Mouse (Mus musculus) liver, adult 2 months (tissue): ENCODE results near the gene Tdp2. TPM values are rescaled to one million over a fixed set of nuclear protein-coding genes. Genes with fewer than 3 reads are reported as not detected.
A peak's percentile ranks its signal among the peaks of the same experiment; 100 is the strongest.

Experiments
- DNase-seq: peaks from one replicate; pipeline ENCODE4 v3.0.0-alpha.2; 2011; ENCODE audit warnings: low read depth, low spot score; ENCODE audit errors: extremely low read depth
- H3K27ac ChIP-seq: fragments of 200-500 bp; replicated peaks from 2 replicates; pipeline ENCODE4 v1.5.1; 2012; ENCODE audit warnings: low read depth, mild to moderate bottlenecking, control low read depth, inconsistent platforms, low read length; ENCODE audit not compliant: insufficient read depth
- H3K27me3 ChIP-seq: fragments of 200-500 bp; 2 replicates; pipeline ENCODE4 v1.6.1; 2012; ENCODE audit warnings: mild to moderate bottlenecking, moderate library complexity, low read length, inconsistent platforms; ENCODE audit not compliant: control insufficient read depth, insufficient read depth
- H3K36me3 ChIP-seq: fragments of 200-500 bp; 2 replicates; pipeline ENCODE4 v1.6.1; 2012; ENCODE audit warnings: low read length, inconsistent platforms; ENCODE audit not compliant: control insufficient read depth, insufficient read depth
- H3K4me1 ChIP-seq: fragments of 200-500 bp; 2 replicates; pipeline ENCODE4 v1.6.1; 2011; ENCODE audit warnings: low read length; ENCODE audit not compliant: control insufficient read depth, insufficient read depth
- H3K4me3 ChIP-seq: fragments of 200-500 bp; 2 replicates; pipeline ENCODE4 v1.5.1; 2011; ENCODE audit warnings: low read depth, mild to moderate bottlenecking, control low read depth, low read length, moderate library complexity; ENCODE audit not compliant: insufficient read depth
- H3K79me2 ChIP-seq: fragments of 200-500 bp; 2 replicates; pipeline ENCODE4 v1.6.1; 2012; ENCODE audit warnings: inconsistent platforms, mild to moderate bottlenecking, low read length, moderate library complexity; ENCODE audit not compliant: control insufficient read depth, insufficient read depth
- H3K9ac ChIP-seq: fragments of 200-500 bp; 2 replicates; pipeline ENCODE4 v1.6.1; 2012; ENCODE audit warnings: low read depth, mild to moderate bottlenecking, control low read depth, inconsistent platforms, low read length
- CTCF ChIP-seq: fragments of 200-500 bp; IDR thresholded peaks from 2 replicates; pipeline ENCODE4 v1.5.1; 2011; ENCODE audit warnings: low read depth, low read length, control low read depth
- POLR2A ChIP-seq: fragments of 200-500 bp; IDR thresholded peaks from 2 replicates; pipeline ENCODE4 v1.6.1; 2011; ENCODE audit warnings: low read length, control low read depth; ENCODE audit not compliant: insufficient read depth; ENCODE audit errors: extremely low read depth
- WGBS: fragments of 180-500 bp; shearing (Covaris S2); methylation state at CpG from one replicate; pipeline ENCODE4 v1.1.7; 2018; 5-methylcytosine and 5-hydroxymethylcytosine counted together
- polyA plus RNA-seq: library from polyadenylated mRNA; depleted of rRNA; stranded (reverse); fragments of >200 nt; gene quantifications from 2 replicates; pipeline ENCODE4 v1.2.3, GENCODE M21; 2012; rRNA removed
- total RNA-seq: library from RNA; depleted of rRNA; stranded (reverse); fragments of >200 nt; gene quantifications from 2 replicates; pipeline ENCODE4 v1.2.3, GENCODE M21; 2014; rRNA removed

Tdp2 gene
- 28.9 and 29.4 TPM in 2 replicates for total RNA-seq
- polyA plus RNA-seq, result 18.5 and 18.6 TPM in 2 replicates

GRCm38 (mm10) chr13:24831353-24832130, at the start of gene Tdp2, which contains the start of gene Acot13:
TSS of gene Tdp2 (plus strand) at chr13:24831679.
TSS of gene Acot13 (minus strand) at chr13:24831540.
- Histone ChIP-seq H3K27me3 (no peaks in the 10 kb centered on the region), H3K4me3 (peak within 1 kb of the TSS; percentile 79), H3K27ac (peak within 1 kb of the TSS; percentile 72), H3K4me1 (peaks cover 11% of the 10 kb centered on the region), H3K9ac (peak within 1 kb of the TSS; percentile 88), H3K79me2 (peaks cover 13% of the 10 kb centered on the region; the same call in 1 of the 2 replicates), H3K36me3 (peaks cover 4% of the 10 kb centered on the region; the same call in 1 of the 2 replicates)
- TF ChIP-seq POLR2A (peak; percentile 90), CTCF (no peak)
- peak; percentile 88 for DNase-seq
- under 1% methylated on average over 89 of the region's 90 CpGs for WGBS

DNA sequence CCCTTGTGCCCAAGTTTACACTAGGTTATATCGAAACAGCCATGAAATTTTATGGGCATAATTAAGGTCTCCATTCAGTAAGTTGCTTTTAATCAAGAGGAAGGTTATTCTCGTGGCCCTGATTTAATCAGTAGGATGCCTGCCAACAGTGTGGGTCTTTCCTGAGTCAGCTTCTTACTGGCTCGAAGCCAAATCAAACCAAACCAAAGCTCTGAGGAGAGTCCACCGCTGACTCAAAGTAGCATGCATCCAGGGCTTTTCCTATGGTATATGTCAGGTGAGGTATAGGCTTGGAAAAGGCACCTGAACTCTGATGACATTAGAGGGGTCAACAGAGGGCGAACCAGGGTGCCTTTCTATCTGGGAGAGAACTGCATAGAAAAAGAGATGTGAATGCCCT, 49.6 kb upstream of the Tdp2 start:
- Histone ChIP-seq H3K27me3 (no peaks in the 10 kb centered on the region), H3K79me2 (no peaks in the 10 kb centered on the region), H3K4me3 (no peak overlapping the region), H3K9ac (no peak overlapping the region), H3K36me3 (no peaks in the 10 kb centered on the region), H3K27ac (no peak overlapping the region), H3K4me1 (no peaks in the 10 kb centered on the region)
- 60% methylated on average over 5 of the region's 5 CpGs for WGBS
- no peak for DNase-seq
- no peak for TF ChIP-seq CTCF
- no peak for TF ChIP-seq POLR2A

GRCm38 (mm10) chr13:24786014-24786490, 45.4 kb upstream of the Tdp2 start:
- WGBS, result 75% methylated on average over 11 of the region's 11 CpGs
- Histone ChIP-seq H3K4me1 (no peaks in the 10 kb centered on the region), H3K9ac (no peak overlapping the region), H3K79me2 (no peaks in the 10 kb centered on the region), H3K4me3 (no peak overlapping the region), H3K27me3 (no peaks in the 10 kb centered on the region), H3K36me3 (no peaks in the 10 kb centered on the region), H3K27ac (no peak overlapping the region)
- DNase-seq, result no peak
- TF ChIP-seq CTCF, result no peak
- TF ChIP-seq POLR2A, result no peak

DNA sequence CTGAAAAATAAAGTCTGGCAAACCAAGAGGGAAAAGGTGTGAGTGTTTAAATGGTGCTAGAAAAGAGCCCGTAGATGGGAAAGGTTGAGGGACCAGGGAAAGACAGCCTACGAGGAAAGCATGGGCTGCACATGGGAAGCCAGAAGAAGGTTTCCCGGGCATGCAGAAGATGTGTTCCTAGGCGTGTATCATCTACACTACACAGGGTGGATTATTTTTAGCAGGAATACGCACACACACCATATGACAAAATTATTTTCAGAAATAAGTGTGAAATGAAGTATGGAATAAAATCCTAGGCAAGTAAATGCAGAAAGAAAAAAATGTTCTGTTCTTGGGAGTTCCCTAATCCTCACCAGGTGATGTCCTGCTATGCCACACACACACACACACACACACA, 44.0 kb upstream of the Tdp2 start:
- 93% methylated on average over 5 of the region's 5 CpGs for WGBS
- TF ChIP-seq POLR2A (no peak), CTCF (no peak)
- H3K4me1 ChIP-seq, result peaks cover 7% of the 10 kb centered on the region
- H3K27ac ChIP-seq, result no peak overlapping the region
- H3K4me3 ChIP-seq, result no peak overlapping the region
- DNase-seq, result no peak
- no peaks in the 10 kb centered on the region for H3K79me2 ChIP-seq
- no peak overlapping the region for H3K9ac ChIP-seq
- H3K27me3 ChIP-seq, result no peaks in the 10 kb centered on the region
- H3K36me3 ChIP-seq, result no peaks in the 10 kb centered on the region

- H3K36me3 ChIP-seq, result no peaks in the 10 kb centered on the region
- peaks cover 7% of the 10 kb centered on the region for H3K4me1 ChIP-seq
- no peak overlapping the region for H3K9ac ChIP-seq
- TF ChIP-seq POLR2A (no peak), CTCF (no peak)
- H3K27me3 ChIP-seq, result no peaks in the 10 kb centered on the region
- 16% methylated on average over 2 of the region's 2 CpGs for WGBS
- H3K79me2 ChIP-seq, result no peaks in the 10 kb centered on the region
- no peak overlapping the region for H3K27ac ChIP-seq
- H3K4me3 ChIP-seq, result no peak overlapping the region
- peak; percentile 95 for DNase-seq
Observed at GRCm38 (mm10) chr13:24791349-24791748, 40.1 kb upstream of the Tdp2 start.

DNA sequence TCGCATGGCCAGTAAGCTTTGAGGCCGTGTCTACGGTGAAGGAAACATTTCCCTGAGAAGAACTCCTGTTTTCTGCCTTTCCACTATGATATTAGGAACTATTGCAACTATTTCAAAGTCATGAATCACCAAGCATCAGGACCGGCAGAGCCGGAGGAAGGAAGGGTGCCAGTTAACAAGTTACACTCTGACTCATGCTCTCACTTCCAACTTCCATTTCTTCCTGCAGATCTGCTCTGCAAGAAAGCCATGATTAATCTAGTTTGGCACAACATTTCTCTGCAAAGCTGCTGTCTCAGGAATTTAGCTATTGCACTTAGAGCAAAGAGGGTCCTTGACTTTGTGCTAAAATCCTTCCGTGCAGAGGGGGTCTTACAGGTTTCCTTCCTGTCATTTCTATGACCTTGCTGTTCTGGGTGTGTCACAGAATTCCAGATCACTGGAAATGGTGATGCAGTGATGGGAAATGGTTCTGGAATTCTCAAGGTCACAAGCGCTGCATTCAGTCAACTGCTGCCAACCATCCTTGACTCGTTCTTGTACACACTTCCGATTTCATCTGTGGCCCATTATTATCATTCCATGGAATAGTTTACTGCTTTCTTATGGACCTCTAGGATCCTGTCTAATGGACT, 39.0 kb upstream of the Tdp2 start:
- peak overlapping the region; percentile 13; the same call in 1 of the 2 replicates for H3K27ac ChIP-seq
- H3K36me3 ChIP-seq, result no peaks in the 10 kb centered on the region
- TF ChIP-seq POLR2A (no peak), CTCF (no peak)
- no peaks in the 10 kb centered on the region for H3K79me2 ChIP-seq
- no peak overlapping the region for H3K9ac ChIP-seq
- DNase-seq, result peak; percentile 39
- 79% methylated on average over 9 of the region's 9 CpGs for whole genome bisulfite sequencing
- no peaks in the 10 kb centered on the region for H3K27me3 ChIP-seq
- no peak overlapping the region for H3K4me3 ChIP-seq
- peaks cover 7% of the 10 kb centered on the region for H3K4me1 ChIP-seq
